Mouse (Mus musculus) heart, embryonic 15.5 days (tissue): Measurements from ENCODE around the gene Nav2. TPM values are rescaled to one million over a fixed set of nuclear protein-coding genes. Genes with fewer than 3 reads are reported as not detected.

ENCODE experiments used
- ATAC-seq: fragments of 200-750 bp; cut with Nextera tagmentation; replicated peaks from 2 replicates; pipeline ENCODE4 v1.8.0; 2017; ENCODE audit warnings: low read depth, moderate TSS enrichment; ENCODE audit not compliant: insufficient number of reproducible peaks, insufficient read depth, low FRiP score
- H3K27ac ChIP-seq: fragments of 300-500 bp; sonication (generic); 2 replicates; pipeline ENCODE4 v1.5.1; 2015; ENCODE audit warnings: mild to moderate bottlenecking, inconsistent platforms
- H3K27me3 ChIP-seq: fragments of 300-500 bp; sonication (generic); 2 replicates; pipeline ENCODE4 v1.6.1; 2015; ENCODE audit warnings: inconsistent platforms
- H3K36me3 ChIP-seq: fragments of 300-500 bp; sonication (generic); 2 replicates; pipeline ENCODE4 v1.6.1; 2015; ENCODE audit warnings: mild to moderate bottlenecking, inconsistent platforms
- H3K4me1 ChIP-seq: fragments of 300-500 bp; sonication (generic); replicated peaks from 2 replicates; pipeline ENCODE4 v1.6.1; 2015; ENCODE audit warnings: inconsistent platforms
- H3K4me2 ChIP-seq: fragments of 300-500 bp; sonication (generic); 2 replicates; pipeline ENCODE4 v1.6.1; 2015; ENCODE audit warnings: inconsistent platforms, mild to moderate bottlenecking, moderate library complexity
- H3K4me3 ChIP-seq: fragments of 300-500 bp; sonication (generic); 2 replicates; pipeline ENCODE4 v1.5.1; 2015; ENCODE audit warnings: mild to moderate bottlenecking, inconsistent platforms
- H3K9ac ChIP-seq: fragments of 300-500 bp; sonication (generic); 2 replicates; pipeline ENCODE4 v1.6.1; 2015; ENCODE audit warnings: mild to moderate bottlenecking, inconsistent platforms
- H3K9me3 ChIP-seq: fragments of 300-500 bp; sonication (generic); replicated peaks from 2 replicates; pipeline ENCODE4 v1.6.1; 2016; ENCODE audit warnings: inconsistent platforms
- WGBS: fragments of 180-500 bp; shearing (Covaris S2); methylation state at CpG from one replicate; pipeline ENCODE4 v1.1.7; 2015; ENCODE audit warnings: mixed read lengths; 5-methylcytosine and 5-hydroxymethylcytosine counted together
- polyA plus RNA-seq: library from polyadenylated mRNA; unstranded; fragments of >200 nt; fragmentation: Nextera tagmentation; extraction: Ambion mirVana; gene quantifications from 2 replicates; pipeline ENCODE4 v1.2.1, GENCODE M21; 2015

Gene Nav2
- polyA plus RNA-seq, 1 experiment from 2014 or later = 30.7 TPM

DNA sequence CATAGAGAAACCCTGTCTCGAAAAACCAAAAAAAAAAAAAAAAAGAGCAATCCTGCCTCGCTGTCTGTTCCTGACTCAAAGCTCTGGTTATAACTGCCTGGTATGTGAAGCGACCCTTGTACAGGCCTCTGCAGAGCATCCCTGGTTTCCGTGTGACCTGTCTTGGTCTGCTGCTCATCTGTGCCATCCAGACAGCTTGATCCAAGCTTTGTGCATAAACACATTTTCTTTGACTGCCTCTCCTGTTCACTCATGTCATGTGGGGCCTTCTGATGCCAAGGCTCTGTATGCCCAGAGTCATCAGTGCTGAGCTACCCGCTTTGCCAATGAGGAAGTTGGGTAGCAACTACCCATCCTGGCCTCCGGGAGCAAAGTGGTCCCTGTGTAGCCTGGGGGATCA, 591.1 kb downstream of the Nav2 start:
- 84% methylated on average over 6 of the region's 6 CpGs for WGBS
- no peaks in the 10 kb centered on the region for H3K36me3 ChIP-seq
- no peaks in the 10 kb centered on the region for H3K27me3 ChIP-seq
- no peak overlapping the region for H3K4me3 ChIP-seq
- no peak for ATAC-seq
- H3K9ac ChIP-seq = no peak overlapping the region
- no peak overlapping the region for H3K4me2 ChIP-seq
- no peaks in the 10 kb centered on the region for H3K9me3 ChIP-seq
- peaks cover 49% of the 10 kb centered on the region for H3K4me1 ChIP-seq
- no peak overlapping the region for H3K27ac ChIP-seq

DNA sequence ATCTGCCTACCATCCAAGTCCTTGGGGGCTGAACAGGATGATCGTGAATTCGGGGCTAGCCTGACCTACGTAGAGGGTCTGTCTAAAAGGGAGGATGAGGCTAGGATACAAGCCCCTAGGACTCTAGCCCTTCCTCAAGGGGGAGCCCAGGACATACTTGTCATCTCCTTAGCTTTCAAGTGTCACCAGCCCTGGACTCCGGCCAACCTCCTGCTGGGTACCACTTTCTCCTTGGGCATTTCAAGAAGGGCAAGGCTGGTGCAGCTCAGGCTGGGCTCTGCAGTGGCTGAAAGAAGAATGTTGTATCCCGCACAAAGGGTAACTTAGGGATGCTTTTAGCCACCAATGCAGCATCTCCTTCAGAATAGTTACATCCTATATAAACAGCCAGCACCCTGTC, 592.4 kb downstream of the Nav2 start:
- Histone ChIP-seq H3K27me3 (no peaks in the 10 kb centered on the region), H3K4me2 (no peak overlapping the region), H3K36me3 (no peaks in the 10 kb centered on the region), H3K27ac (no peak overlapping the region), H3K9ac (no peak overlapping the region), H3K4me3 (no peak overlapping the region), H3K4me1 (peaks cover 56% of the 10 kb centered on the region), H3K9me3 (no peaks in the 10 kb centered on the region)
- 91% methylated on average over 5 of the region's 5 CpGs for WGBS
- no peak for ATAC-seq

DNA sequence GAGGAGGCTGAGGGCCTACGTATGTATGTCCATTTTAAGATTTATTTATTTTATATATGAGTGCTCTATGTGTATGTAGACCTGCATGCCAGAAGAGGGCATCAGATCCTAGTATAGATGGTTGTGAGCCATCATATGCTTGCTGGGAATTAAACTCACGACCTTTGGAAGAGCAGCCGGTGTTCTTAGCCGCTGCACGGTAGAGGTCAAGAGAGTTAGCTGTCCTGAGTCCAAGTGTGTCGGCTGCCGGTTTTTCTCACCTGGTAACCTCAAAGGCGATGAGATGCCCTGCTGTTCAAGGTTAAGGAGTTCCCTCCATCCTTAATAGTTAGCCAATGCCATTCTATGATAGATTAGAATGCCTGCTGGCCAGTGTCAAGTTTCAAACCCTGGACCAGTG, 594.9 kb downstream of the Nav2 start:
- Histone ChIP-seq H3K4me1 (peaks cover 57% of the 10 kb centered on the region), H3K9ac (no peak overlapping the region), H3K4me3 (no peak overlapping the region), H3K4me2 (no peak overlapping the region), H3K9me3 (no peaks in the 10 kb centered on the region), H3K27ac (no peak overlapping the region), H3K36me3 (no peaks in the 10 kb centered on the region), H3K27me3 (no peaks in the 10 kb centered on the region)
- WGBS = 68% methylated on average over 8 of the region's 8 CpGs
- ATAC-seq = no peak

DNA sequence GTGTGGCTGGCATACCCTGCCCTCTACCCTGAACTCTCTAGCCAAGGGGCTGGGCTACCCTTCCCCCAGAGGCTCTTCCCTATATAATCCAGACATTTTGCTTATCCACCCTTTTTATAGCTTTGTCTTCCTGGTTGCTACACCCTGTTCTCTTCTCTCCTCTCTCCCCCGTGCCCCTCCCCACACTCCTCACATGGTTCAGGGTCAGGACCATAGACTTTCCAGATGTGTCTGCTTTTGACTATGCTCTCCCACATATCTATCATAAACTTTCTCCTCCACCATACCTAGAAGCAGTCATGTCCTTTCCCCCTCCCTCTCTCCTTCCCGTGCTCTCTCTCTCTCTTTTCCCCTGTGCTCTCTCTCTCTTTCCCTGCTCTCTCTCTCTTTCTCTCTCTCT, 595.4 kb downstream of the Nav2 start:
- H3K4me1 ChIP-seq = peaks cover 62% of the 10 kb centered on the region

DNA sequence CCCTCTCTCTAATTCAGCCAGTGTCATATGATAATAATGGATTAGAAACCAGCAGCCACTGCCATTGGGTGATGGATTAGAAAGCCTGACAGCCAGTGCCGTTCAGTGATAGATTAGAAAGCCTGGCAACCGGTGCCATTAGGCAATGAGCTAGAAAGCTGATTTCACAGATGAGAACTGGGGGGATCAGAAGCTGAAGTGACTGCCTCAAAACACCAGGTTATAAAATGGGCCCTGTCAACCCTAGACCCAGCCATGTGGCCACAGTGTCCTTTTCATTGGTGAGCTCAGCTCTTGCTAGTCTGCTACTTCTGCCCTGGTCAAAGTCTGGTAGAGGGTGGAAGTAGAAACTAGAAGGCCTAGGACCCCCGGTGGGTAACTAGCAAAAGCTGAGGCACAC, 595.8 kb downstream of the Nav2 start:
- 21% methylated on average over 3 of the region's 3 CpGs for WGBS
- no peak overlapping the region for H3K9ac ChIP-seq
- H3K27ac ChIP-seq = peak overlapping the region; percentile 8; the same call in 1 of the 2 replicates
- no peaks in the 10 kb centered on the region for H3K9me3 ChIP-seq
- no peak overlapping the region for H3K4me3 ChIP-seq
- H3K36me3 ChIP-seq = no peaks in the 10 kb centered on the region
- H3K27me3 ChIP-seq = no peaks in the 10 kb centered on the region
- no peak overlapping the region for H3K4me2 ChIP-seq
- no peak for ATAC-seq
- H3K4me1 ChIP-seq = peaks cover 63% of the 10 kb centered on the region

More for the DNA sequence above, 595.4 kb downstream of the Nav2 start:
- Histone ChIP-seq H3K4me3 (no peak overlapping the region), H3K4me2 (no peak overlapping the region), H3K27me3 (no peaks in the 10 kb centered on the region), H3K9me3 (no peaks in the 10 kb centered on the region), H3K9ac (no peak overlapping the region), H3K36me3 (no peaks in the 10 kb centered on the region), H3K27ac (peak overlapping the region; percentile 8; the same call in 1 of the 2 replicates)
- no peak for ATAC-seq
- WGBS = 46% methylated on average over 2 of the region's 2 CpGs

DNA sequence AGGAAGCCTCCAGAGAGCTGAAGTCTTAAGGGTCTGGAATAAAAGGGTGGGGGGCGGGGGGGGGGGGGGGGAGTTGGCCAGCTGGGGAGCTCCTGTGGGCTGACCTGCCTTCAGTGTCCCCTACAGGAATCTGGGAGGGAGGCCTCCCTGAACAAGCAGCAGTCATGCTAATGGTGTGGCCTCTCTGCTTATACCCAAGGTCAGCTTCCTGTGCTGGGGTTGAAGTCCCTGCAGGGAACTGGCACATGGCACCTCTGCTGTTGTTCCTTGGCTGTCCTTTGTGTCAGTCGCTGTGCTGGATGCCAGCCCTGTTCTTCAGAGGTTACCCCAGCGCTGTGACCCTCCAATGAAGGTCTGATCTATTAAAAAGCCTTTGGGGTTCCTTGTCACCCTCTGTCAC, 596.5 kb downstream of the Nav2 start:
- no peaks in the 10 kb centered on the region for H3K27me3 ChIP-seq
- peak overlapping the region; percentile 23; the same call in 1 of the 2 replicates for H3K27ac ChIP-seq
- H3K9me3 ChIP-seq = no peaks in the 10 kb centered on the region
- peaks cover 63% of the 10 kb centered on the region for H3K4me1 ChIP-seq
- no peak for ATAC-seq
- H3K4me3 ChIP-seq = no peak overlapping the region
- WGBS = 46% methylated on average over 2 of the region's 3 CpGs
- no peak overlapping the region for H3K4me2 ChIP-seq
- H3K36me3 ChIP-seq = no peaks in the 10 kb centered on the region
- no peak overlapping the region for H3K9ac ChIP-seq

DNA sequence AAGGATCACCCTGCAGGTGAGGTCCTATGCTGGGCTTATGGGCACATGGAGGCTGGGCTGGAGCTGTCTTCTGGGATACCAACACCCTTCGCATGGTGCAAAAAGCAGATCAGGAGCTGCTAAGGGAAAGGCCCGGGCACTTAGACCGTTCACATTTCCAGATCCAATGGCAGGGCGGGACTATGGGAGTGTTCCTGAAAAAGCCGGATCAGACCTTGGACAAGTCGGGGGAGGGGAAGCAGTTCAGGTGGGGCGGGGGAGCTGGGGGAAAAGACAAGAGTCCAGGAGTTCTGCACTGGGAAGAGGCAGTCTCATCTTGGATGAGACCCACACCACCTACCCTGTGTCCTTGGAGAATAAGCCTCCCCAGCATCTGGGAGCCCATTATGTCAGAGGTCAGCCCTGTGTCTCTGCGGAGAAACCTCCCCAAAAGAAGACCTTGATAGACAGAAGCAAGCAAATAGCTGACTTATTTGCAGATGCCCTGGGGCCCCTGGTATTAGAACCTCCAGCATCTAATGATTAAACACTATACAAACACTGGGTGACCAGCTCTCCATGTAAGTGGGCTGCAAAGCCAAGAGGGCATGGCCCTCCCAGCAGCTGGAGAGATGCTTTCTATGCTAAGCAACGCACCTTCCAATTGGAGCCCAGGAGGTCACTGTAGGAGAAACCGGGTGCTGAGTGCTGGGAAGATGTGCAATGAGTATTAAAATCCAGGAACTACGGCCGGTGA, 597.7 kb downstream of the Nav2 start:
- Histone ChIP-seq H3K9ac (no peak overlapping the region), H3K4me3 (no peak overlapping the region), H3K4me2 (no peak overlapping the region), H3K27me3 (no peaks in the 10 kb centered on the region), H3K4me1 (peaks cover 63% of the 10 kb centered on the region), H3K9me3 (no peaks in the 10 kb centered on the region), H3K36me3 (no peaks in the 10 kb centered on the region), H3K27ac (no peak overlapping the region)
- no peak for ATAC-seq
- WGBS = 71% methylated on average over 12 of the region's 12 CpGs

DNA sequence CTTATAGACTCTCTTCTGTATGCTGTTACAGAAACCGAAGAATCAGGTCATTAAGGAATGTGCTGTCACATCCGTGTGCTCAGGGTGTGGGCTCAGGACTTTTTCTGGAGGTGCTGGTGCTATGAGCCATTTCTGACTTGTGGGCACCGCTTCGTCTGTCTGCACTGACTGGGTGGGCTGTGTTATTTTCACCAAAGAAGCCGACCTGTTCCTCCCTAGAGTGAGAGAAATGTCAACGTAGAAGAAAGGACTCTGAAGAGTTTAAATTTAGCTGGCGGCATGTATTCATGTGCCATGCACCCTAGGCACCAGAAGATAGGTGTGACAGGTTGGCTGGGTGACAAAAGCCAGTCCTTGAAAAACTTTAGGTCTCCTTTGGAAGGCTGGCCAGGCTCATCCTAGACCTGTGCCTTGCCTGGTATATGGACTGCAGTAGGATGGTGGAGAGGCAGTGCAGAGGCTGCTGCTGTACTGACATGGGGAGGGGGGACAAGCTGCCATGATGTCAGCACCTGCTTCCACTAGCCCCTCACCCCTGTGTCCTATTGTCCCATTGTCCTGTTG, 599.5 kb downstream of the Nav2 start:
- 38% methylated on average over 7 of the region's 7 CpGs for WGBS
- Histone ChIP-seq H3K9ac (no peak overlapping the region), H3K4me3 (no peak overlapping the region), H3K4me2 (peak overlapping the region; percentile 21), H3K4me1 (peaks cover 53% of the 10 kb centered on the region), H3K9me3 (no peaks in the 10 kb centered on the region), H3K36me3 (no peaks in the 10 kb centered on the region), H3K27me3 (no peaks in the 10 kb centered on the region), H3K27ac (peak overlapping the region; percentile 86)
- ATAC-seq = peak; percentile 76

- Histone ChIP-seq H3K9me3 (no peaks in the 10 kb centered on the region), H3K36me3 (no peaks in the 10 kb centered on the region), H3K9ac (no peak overlapping the region), H3K27me3 (no peaks in the 10 kb centered on the region), H3K27ac (no peak overlapping the region), H3K4me2 (no peak overlapping the region), H3K4me3 (no peak overlapping the region), H3K4me1 (peaks cover 35% of the 10 kb centered on the region)
- 48% methylated on average over 7 of the region's 7 CpGs for WGBS
- no peak for ATAC-seq
Measured at GRCm38 (mm10) chr7:49511820-49512453, 603.4 kb downstream of the Nav2 start.

DNA sequence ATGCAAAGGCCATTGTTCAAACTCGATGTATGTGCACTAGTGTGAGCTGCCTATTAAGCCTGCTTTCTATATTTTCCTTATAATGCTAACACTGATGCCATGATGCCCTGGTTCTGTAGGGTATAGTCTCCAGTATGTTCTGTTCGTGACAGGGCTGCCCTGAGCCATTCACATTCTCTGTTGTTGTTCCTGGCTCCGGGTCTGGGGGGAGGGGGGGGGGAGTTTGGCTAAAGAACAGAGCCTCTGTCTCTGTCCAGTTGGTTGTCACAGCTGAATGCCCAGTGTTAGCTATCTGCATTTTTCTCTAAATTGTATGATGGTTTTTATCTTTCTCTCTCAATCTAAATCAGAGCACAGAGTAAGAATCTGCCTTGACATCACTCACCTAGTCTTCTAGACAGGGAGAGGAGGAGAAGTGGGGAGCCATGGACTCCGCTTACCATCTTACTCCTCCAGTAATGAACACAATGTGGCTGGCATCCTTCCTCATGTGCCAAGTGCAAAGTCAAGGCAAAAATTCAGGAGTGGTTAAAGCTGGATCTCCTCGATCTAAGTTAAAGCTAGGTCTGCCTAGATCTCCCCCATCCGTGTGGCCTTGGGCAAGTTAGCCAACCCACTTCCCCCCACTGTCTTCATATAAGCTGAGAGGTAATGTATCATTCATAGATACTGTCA, 605.4 kb downstream of the Nav2 start:
- Histone ChIP-seq H3K4me2 (no peak overlapping the region), H3K9ac (no peak overlapping the region), H3K27ac (no peak overlapping the region), H3K4me3 (no peak overlapping the region), H3K36me3 (no peaks in the 10 kb centered on the region), H3K27me3 (no peaks in the 10 kb centered on the region), H3K9me3 (no peaks in the 10 kb centered on the region), H3K4me1 (peaks cover 16% of the 10 kb centered on the region)
- 78% methylated on average over 6 of the region's 6 CpGs for WGBS
- no peak for ATAC-seq

- H3K4me3 ChIP-seq = no peak overlapping the region
- ATAC-seq = no peak
- WGBS = 76% methylated on average over 2 of the region's 2 CpGs
- no peaks in the 10 kb centered on the region for H3K36me3 ChIP-seq
- no peak overlapping the region for H3K27ac ChIP-seq
- no peaks in the 10 kb centered on the region for H3K27me3 ChIP-seq
- H3K4me2 ChIP-seq = no peak overlapping the region
- H3K4me1 ChIP-seq = peaks cover 15% of the 10 kb centered on the region
- no peak overlapping the region for H3K9ac ChIP-seq
- no peaks in the 10 kb centered on the region for H3K9me3 ChIP-seq
Measured at GRCm38 (mm10) chr7:49515012-49515411, 606.5 kb downstream of the Nav2 start.
